Mouse (Mus musculus): ENCODE data around the gene Srsf2. TPM values are rescaled to one million over a fixed set of nuclear protein-coding genes. Genes with fewer than 3 reads are reported as not detected.
"Not testable (repeated sequence)": the region's sequence is repeated elsewhere in the genome, so short reads cannot be mapped to it uniquely, and the experiment has no call there.

Srsf2 gene
- polyA plus RNA-seq, 1 experiment from 2014 or later, result 818 TPM

DNA sequence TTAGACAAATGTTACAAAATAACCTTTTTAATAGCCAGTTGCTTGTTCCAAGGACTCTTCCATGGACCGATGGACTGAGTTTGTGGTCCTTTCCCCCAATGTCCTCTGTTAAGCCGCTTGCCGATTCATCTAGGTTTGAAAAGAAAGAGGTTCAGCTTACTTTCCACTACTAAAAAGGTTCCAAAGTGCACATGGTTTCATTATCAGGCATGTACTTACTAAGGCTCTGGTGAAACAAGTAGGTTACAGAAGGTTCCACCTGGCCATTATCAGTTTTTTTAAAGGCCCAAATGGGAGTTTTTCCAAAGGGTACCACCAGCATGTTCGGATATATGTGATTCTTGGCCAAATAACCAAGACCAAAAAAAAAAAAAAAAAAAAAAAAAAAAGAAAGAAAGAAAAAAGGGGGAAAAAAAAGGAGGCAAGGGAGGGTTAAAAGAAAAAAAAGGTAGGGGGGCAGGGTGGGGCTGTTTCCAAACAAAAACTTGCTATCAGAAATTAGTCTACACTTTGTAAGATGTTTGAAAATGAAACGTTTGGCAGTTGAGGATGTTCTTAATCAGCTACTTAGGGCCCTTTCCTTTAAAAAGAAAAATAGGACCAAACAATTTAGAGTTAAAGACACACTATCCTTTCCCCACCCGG lies 1.9 kb downstream of the Srsf2 start:
- Histone ChIP-seq H3K9me3 (no peaks in the 10 kb centered on the region), H3K27me3 (ENCODE audit: insufficient read depth, poor library complexity, severe bottlenecking) (no peaks in the 10 kb centered on the region), H3K4me1 (replicated peaks) (peaks cover 33% of the 10 kb centered on the region), H3K27ac (peak overlapping the region; percentile 99; the same call in 1 of the 2 replicates), H3K4me3 (peak overlapping the region; percentile 89), H3K36me3 (peaks cover 64% of the 10 kb centered on the region)
- DNase-seq (ENCODE audit: low spot score), result no peak
- WGBS, result 54% methylated on average over 6 of the region's 6 CpGs

- peaks cover 64% of the 10 kb centered on the region for H3K36me3 ChIP-seq
Measured at GRCm38 (mm10) chr11:116850085-116850484, 2.8 kb downstream of the Srsf2 start.

DNA sequence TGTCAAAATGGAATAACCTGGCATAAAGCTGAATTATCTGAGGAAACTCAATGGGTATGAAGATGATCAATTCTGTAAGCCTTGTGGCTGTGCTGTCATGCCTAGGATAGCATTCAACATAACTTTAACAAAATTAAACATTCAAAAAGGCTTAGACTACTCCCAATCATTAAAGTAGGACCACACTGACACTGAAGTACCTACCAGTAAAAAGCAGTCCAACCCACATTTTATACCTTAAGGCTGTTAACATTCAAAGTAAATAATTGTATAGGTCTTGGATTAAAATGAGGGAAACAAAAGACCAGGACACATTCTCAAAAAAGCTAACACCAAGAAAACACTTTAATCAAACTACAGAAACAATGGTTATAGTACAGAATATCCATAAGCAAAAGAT lies 3.3 kb downstream of the Srsf2 start:
- peaks cover 28% of the 10 kb centered on the region for H3K4me1 ChIP-seq (replicated peaks)
- no peak overlapping the region for H3K4me3 ChIP-seq
- H3K27me3 ChIP-seq (ENCODE audit: insufficient read depth, poor library complexity, severe bottlenecking), result no peaks in the 10 kb centered on the region
- no peak overlapping the region for H3K27ac ChIP-seq
- DNase-seq (ENCODE audit: low spot score), result no peak
- peaks cover 64% of the 10 kb centered on the region for H3K36me3 ChIP-seq
- H3K9me3 ChIP-seq, result no peaks in the 10 kb centered on the region

More at GRCm38 (mm10) chr11:116850085-116850484, 2.8 kb downstream of the Srsf2 start:
- 79% methylated on average over 4 of the region's 4 CpGs for WGBS
- no peak for DNase-seq (ENCODE audit: low spot score)
- H3K27me3 ChIP-seq (ENCODE audit: insufficient read depth, poor library complexity, severe bottlenecking), result no peaks in the 10 kb centered on the region
- H3K4me1 ChIP-seq (replicated peaks), result peaks cover 30% of the 10 kb centered on the region
- H3K4me3 ChIP-seq, result peak overlapping the region; percentile 89
- no peaks in the 10 kb centered on the region for H3K9me3 ChIP-seq
- no peak overlapping the region for H3K27ac ChIP-seq

- H3K4me3 ChIP-seq; DNase-seq (ENCODE audit: low spot score); H3K27ac ChIP-seq; H3K9me3 ChIP-seq; H3K27me3 ChIP-seq (ENCODE audit: insufficient read depth, poor library complexity, severe bottlenecking): not testable (repeated sequence)
- 80% methylated on average over 2 of the region's 2 CpGs for WGBS
- Histone ChIP-seq H3K4me1 (replicated peaks) (peaks cover 28% of the 10 kb centered on the region), H3K36me3 (peaks cover 64% of the 10 kb centered on the region)
Measured at GRCm38 (mm10) chr11:116848877-116849178, 4.1 kb downstream of the Srsf2 start.

DNA sequence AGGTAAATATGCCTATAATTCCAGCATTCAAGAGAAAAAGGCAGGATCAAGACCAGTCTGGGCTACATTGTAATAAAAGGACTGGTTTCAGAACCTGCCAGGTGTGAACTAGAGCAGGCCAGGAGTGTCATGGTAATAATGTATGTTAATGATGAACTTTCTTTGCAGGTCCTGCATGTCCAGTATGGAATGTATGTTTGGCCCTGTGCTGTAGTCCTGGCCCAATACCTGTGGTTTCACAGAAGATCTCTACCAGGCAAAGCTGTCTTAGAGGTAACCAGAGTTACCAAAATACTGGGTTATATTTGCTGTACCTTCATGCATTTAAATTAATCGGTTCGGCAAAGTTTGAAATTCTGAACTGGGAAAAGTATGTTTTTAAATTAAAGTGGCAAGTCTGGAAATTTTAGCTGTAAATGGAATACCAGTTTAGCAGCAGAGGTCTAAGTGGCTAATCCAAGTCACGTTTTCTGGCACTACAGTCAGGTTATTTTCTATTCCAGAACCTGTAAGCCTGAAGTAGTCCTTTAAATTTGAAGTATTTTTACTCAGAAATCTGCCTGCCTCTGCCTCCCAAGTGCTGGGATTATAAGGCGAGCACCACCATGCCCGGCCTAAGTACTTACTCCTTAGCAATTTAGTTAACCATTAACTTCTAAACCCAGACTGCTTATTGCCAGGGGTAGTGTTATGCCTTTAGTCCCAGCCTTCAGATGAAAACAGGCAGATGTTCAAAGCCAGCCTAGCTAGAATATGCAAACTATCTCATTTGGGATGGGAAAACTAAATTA lies 4.6 kb downstream of the Srsf2 start:
- Histone ChIP-seq H3K36me3 (peaks cover 64% of the 10 kb centered on the region), H3K4me1 (replicated peaks) (peaks cover 33% of the 10 kb centered on the region), H3K4me3 (no peak overlapping the region), H3K27ac (no peak overlapping the region), H3K27me3 (ENCODE audit: insufficient read depth, poor library complexity, severe bottlenecking) (no peaks in the 10 kb centered on the region), H3K9me3 (no peaks in the 10 kb centered on the region)
- WGBS, result 81% methylated on average over 5 of the region's 5 CpGs
- DNase-seq (ENCODE audit: low spot score), result no peak

DNA sequence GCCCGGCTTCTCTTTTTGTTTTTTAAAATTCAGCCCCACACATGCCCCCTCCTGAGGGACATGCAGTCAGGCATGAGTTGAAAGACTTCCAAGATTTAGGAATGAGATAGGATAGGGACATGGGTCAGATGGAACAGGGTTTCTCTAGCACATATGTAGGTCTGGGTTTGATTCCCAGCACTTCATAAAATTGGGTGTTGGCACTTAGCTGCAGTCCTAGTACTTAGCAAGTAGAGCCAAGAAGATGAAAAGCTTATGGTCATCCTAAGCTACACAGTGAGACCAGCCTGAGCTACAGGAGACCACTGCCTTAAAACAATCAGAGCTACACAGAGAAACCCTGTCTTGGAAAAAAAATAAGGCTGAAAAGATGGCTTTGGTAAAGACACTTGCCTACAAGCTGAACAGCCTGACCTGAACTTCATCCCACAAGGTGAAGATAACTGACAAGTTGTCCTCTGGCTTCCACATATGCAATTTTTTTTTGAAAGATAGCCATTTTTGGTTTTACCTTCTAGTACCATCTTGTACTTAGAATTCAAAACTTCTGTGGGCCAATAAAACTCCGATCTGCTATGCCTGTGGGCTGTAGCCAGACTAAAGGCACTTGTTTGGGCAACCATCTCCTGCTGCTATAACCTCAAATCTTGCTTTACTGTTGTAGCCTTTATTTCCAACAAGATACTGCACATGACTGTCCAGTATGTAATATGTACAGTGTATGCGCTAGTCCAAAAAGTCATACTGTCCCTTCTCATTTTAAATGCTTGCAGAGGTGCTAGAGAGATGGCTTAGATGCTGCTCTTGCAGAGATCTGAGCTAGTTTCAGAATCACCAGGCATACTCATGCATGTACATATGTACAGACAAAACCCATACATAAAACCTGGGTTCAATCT lies 5.5 kb downstream of the Srsf2 start:
- WGBS, result 95% methylated on average over 3 of the region's 3 CpGs
- peaks cover 64% of the 10 kb centered on the region for H3K36me3 ChIP-seq
- peaks cover 36% of the 10 kb centered on the region for H3K4me1 ChIP-seq (replicated peaks)
- H3K9me3 ChIP-seq, result no peaks in the 10 kb centered on the region
- H3K27me3 ChIP-seq (ENCODE audit: insufficient read depth, poor library complexity, severe bottlenecking), result no peaks in the 10 kb centered on the region
- H3K4me3 ChIP-seq, result no peak overlapping the region
- DNase-seq (ENCODE audit: low spot score), result no peak
- no peak overlapping the region for H3K27ac ChIP-seq

GRCm38 (mm10) chr11:116846593-116847181 lies 6.2 kb downstream of the Srsf2 start:
- WGBS, result 83% methylated on average over 4 of the region's 4 CpGs
- Histone ChIP-seq H3K27ac (no peak overlapping the region), H3K9me3 (no peaks in the 10 kb centered on the region), H3K4me1 (replicated peaks) (peaks cover 43% of the 10 kb centered on the region), H3K27me3 (ENCODE audit: insufficient read depth, poor library complexity, severe bottlenecking) (no peaks in the 10 kb centered on the region), H3K36me3 (peaks cover 56% of the 10 kb centered on the region), H3K4me3 (no peak overlapping the region)
- DNase-seq (ENCODE audit: low spot score), result no peak

DNA sequence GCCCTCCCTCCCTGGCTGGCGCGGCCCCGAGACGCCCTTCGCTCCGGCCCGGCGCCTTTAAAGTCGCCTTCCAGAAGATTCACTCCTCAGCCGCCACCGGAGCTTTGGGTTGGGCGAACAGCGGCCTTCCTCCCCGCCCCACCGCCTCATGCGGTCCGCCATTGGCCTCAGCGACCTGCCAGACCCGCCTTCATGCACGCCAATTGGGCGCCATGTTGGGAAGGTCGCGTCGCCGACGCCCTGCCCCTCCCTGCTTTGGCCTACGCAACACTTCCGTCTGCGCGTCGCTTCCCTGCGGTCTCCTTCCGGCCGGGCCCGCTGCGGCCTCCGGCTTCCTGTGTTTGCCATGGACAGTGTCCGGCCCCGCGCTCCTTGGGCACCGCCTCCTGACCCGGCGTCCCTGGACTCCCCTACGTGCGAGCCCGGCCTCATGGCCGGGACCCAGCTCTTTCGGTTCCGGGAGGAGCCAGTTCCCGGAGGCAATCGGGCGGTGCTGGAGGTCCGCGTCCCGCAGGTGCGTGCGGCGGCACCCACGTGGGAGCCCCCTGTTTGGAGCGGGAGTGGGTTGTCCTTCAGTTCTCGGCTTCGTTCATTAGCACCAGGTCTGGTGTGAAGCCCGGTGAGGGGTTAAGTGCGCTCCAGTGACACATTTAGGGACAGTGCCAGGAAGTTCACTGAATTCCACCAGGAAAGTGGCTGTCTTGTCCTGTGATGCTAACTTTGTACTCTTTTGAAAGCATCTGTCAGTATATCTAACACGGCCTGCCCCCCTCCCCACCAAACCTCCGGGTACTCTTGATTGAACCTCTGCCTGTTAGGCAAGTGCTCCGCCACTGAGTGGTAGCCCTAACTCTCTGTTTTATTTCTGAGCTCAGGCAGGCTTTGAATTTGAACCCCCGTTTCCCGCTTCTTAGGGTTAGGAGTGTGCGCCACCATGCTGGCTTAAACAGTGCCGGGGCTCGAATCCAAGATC lies 9.3 kb downstream of the Srsf2 start, which contains the start of the genes Mettl23 and Jmjd6:
Mettl23 (plus strand) TSS at position 18 of the 973 bp plus-strand sequence.
Jmjd6 (minus strand) TSS at position 189 of the 973 bp plus-strand sequence.
- peaks cover 54% of the 10 kb centered on the region for H3K36me3 ChIP-seq
- DNase-seq (ENCODE audit: low spot score), result peak; percentile 98
- no peaks in the 10 kb centered on the region for H3K9me3 ChIP-seq
- no peaks in the 10 kb centered on the region for H3K27me3 ChIP-seq (ENCODE audit: insufficient read depth, poor library complexity, severe bottlenecking)
- peaks cover 57% of the 10 kb centered on the region for H3K4me1 ChIP-seq (replicated peaks)
- H3K4me3 ChIP-seq, result peak within 1 kb of the TSS; percentile 70
- WGBS, result 1% methylated on average over 72 of the region's 72 CpGs
- H3K27ac ChIP-seq, result peak within 1 kb of the TSS; percentile 98

DNA sequence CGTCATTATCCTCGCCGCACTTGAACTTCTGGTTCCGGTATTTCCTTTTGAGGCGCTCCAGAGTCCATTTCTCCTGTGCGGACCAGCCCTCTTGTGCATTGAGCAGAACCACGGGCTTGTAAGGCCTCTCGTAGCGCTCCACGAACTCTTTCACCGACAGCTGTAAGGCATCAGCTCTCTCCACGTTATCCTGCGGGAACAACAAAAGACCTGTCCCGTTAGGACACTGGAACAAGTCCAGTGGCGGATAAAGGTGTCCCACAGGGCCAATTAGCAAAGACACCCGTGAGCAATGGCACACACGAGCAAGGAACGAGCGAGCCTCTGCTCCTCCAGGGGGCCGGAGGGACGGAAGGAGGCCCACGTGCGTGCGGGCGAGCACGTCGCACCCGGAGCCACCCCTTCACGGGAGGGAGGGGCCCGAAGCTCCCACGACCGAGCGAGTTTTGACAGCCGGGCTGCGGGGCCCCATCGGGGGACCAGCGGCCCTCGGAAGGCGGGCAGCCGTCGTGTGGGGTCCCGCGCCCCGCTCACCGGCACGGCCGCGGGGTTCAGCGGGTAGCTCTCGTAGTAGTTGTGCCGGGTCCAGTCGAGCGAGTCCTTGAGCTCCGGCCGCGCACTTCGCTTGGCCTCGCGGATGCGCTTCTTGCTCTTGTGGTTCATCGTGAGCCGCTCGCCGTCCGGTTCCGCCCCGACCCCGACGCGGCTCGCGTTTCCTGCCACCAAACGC lies 10.2 kb downstream of the Srsf2 start:
- peak; percentile 68 for DNase-seq (ENCODE audit: low spot score)
- peaks cover 57% of the 10 kb centered on the region for H3K4me1 ChIP-seq (replicated peaks)
- no peaks in the 10 kb centered on the region for H3K9me3 ChIP-seq
- H3K4me3 ChIP-seq, result peak overlapping the region; percentile 70
- H3K27ac ChIP-seq, result peak overlapping the region; percentile 98
- H3K27me3 ChIP-seq (ENCODE audit: insufficient read depth, poor library complexity, severe bottlenecking), result no peaks in the 10 kb centered on the region
- H3K36me3 ChIP-seq, result peaks cover 54% of the 10 kb centered on the region
- under 1% methylated on average over 73 of the region's 73 CpGs for WGBS

DNA sequence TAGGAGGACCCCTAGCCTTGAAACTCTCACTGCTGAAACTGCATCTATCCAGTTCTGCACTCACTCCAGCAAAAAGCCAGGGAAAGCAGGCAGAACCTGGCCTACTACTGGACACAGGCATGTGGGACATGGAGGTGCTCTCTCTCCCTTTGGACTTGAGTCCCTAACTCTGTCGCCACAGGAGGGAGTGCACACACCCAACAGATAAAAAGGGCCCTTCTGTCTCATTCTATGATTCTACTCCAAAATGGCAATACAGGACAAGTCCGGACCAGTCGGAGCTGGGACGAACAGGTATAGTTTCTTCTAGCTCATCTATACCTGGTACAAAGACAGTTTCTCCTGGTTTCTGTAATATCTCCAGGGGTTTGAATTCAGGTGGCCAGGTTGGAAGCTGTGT lies 12.1 kb downstream of the Srsf2 start:
- Histone ChIP-seq H3K27me3 (ENCODE audit: insufficient read depth, poor library complexity, severe bottlenecking) (no peaks in the 10 kb centered on the region), H3K4me3 (peak overlapping the region; percentile 70), H3K36me3 (peaks cover 57% of the 10 kb centered on the region), H3K4me1 (replicated peaks) (peaks cover 54% of the 10 kb centered on the region), H3K27ac (no peak overlapping the region), H3K9me3 (no peaks in the 10 kb centered on the region)
- 85% methylated on average over 4 of the region's 4 CpGs for WGBS
- DNase-seq (ENCODE audit: low spot score), result no peak

DNA sequence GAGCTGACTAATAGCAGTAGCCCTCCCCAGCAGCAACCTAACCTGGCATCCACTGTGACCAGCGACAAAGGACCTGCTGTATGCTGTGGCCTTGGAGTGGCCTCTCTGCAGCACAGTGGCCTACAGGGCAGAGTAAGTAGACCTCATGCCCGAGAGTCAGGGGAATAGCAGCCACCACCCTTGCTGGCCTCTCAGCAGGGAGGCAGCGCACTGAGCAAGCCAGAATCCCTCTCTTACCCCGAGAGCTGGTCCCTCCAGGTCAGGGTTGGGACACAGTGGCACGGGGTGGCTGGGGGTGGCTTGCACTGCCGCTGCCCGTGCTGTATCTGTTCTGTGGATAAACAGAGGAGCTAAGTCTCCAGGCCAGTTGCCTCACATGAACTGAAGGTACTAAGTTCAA lies 13.3 kb downstream of the Srsf2 start:
- 79% methylated on average over 7 of the region's 7 CpGs for WGBS
- no peak overlapping the region for H3K27ac ChIP-seq
- no peak for DNase-seq (ENCODE audit: low spot score)

More for the DNA sequence above, 13.3 kb downstream of the Srsf2 start:
- Histone ChIP-seq H3K4me3 (peak overlapping the region; percentile 22; the same call in 1 of the 2 replicates), H3K4me1 (replicated peaks) (peaks cover 57% of the 10 kb centered on the region), H3K27me3 (ENCODE audit: insufficient read depth, poor library complexity, severe bottlenecking) (no peaks in the 10 kb centered on the region), H3K9me3 (no peaks in the 10 kb centered on the region), H3K36me3 (peaks cover 69% of the 10 kb centered on the region)
